Mouse (Mus musculus) intestine, embryonic 15.5 days (tissue): ENCODE data around the gene Ckap2l. TPM values are rescaled to one million over a fixed set of nuclear protein-coding genes. Genes with fewer than 3 reads are reported as not detected.

ENCODE experiments used
- ATAC-seq: fragments of 200-750 bp; cut with Nextera tagmentation; 2 replicates; pipeline ENCODE4 v1.8.0; 2017; ENCODE audit warnings: moderate TSS enrichment, moderate library complexity
- H3K27ac ChIP-seq: fragments of 300-500 bp; sonication (generic); 2 replicates; pipeline ENCODE4 v1.5.1; 2015; ENCODE audit warnings: mild to moderate bottlenecking, inconsistent platforms
- H3K27me3 ChIP-seq: fragments of 300-500 bp; sonication (generic); replicated peaks from 2 replicates; pipeline ENCODE4 v1.6.1; 2015; ENCODE audit warnings: inconsistent platforms
- H3K36me3 ChIP-seq: fragments of 300-500 bp; sonication (generic); 2 replicates; pipeline ENCODE4 v1.6.1; 2015; ENCODE audit warnings: inconsistent platforms
- H3K4me1 ChIP-seq: fragments of 300-500 bp; sonication (generic); replicated peaks from 2 replicates; pipeline ENCODE4 v1.6.1; 2015; ENCODE audit warnings: inconsistent platforms
- H3K4me2 ChIP-seq: fragments of 300-500 bp; sonication (generic); replicated peaks from 2 replicates; pipeline ENCODE4 v1.6.1; 2015; ENCODE audit warnings: mild to moderate bottlenecking, inconsistent platforms
- H3K4me3 ChIP-seq: fragments of 300-500 bp; sonication (generic); replicated peaks from 2 replicates; pipeline ENCODE4 v1.5.1; 2015; ENCODE audit warnings: inconsistent platforms
- H3K9ac ChIP-seq: fragments of 300-500 bp; sonication (generic); 2 replicates; pipeline ENCODE4 v1.6.1; 2015; ENCODE audit warnings: inconsistent platforms
- H3K9me3 ChIP-seq: fragments of 300-500 bp; sonication (generic); 2 replicates; pipeline ENCODE4 v1.6.1; 2016; ENCODE audit warnings: inconsistent platforms
- WGBS: fragments of 180-500 bp; shearing (Covaris S2); methylation state at CpG from one replicate; pipeline ENCODE4 v1.1.7; 2015; 5-methylcytosine and 5-hydroxymethylcytosine counted together
- polyA plus RNA-seq: library from polyadenylated mRNA; unstranded; fragments of >200 nt; fragmentation: Nextera tagmentation; extraction: Ambion mirVana; gene quantifications from 2 replicates; pipeline ENCODE4 v1.2.1, GENCODE M21; 2015

Gene Ckap2l
- polyA plus RNA-seq, 1 experiment from 2014 or later = 35.8 TPM

DNA sequence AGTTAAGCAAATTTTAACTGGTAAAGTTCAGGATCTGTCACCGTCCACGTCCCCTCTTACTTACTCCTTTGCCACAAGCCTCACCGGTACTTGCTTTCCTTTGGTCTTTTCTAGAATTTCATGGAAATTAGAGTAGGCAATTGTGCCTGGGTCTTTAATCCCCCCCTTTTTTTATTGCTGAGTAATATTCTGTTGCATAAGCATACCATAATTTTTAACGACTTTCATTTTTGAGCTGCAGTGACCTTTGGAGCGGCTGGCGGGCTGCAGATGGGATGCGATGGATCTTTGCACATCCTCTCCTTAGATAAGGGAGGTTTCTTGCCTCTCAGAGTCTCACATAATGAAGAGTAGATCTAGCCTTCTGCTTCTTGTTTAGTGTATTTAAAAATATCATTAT, 67.7 kb downstream of the Ckap2l start:
- Histone ChIP-seq H3K27me3 (no peaks in the 10 kb centered on the region), H3K9ac (no peak overlapping the region), H3K4me3 (no peak overlapping the region), H3K36me3 (no peaks in the 10 kb centered on the region), H3K9me3 (no peaks in the 10 kb centered on the region), H3K4me2 (no peak overlapping the region), H3K4me1 (0 out of 2 replicates have a peak, but pooled peaks cover 3% of the 10 kb centered on the region), H3K27ac (no peak overlapping the region)
- WGBS = 77% methylated on average over 7 of the region's 7 CpGs
- ATAC-seq = no peak

- Histone ChIP-seq H3K4me2 (no peak overlapping the region), H3K9ac (no peak overlapping the region), H3K27ac (no peak overlapping the region), H3K4me3 (no peak overlapping the region), H3K9me3 (no peaks in the 10 kb centered on the region), H3K27me3 (no peaks in the 10 kb centered on the region), H3K4me1 (0 out of 2 replicates have a peak, but pooled peaks cover 3% of the 10 kb centered on the region), H3K36me3 (no peaks in the 10 kb centered on the region)
- ATAC-seq = no peak
- WGBS = 86% methylated on average over 4 of the region's 4 CpGs
These were observed 68.4 kb downstream of the Ckap2l start for GRCm38 (mm10) chr2:129228571-129228970.

- Histone ChIP-seq H3K27me3 (no peaks in the 10 kb centered on the region), H3K4me2 (no peak overlapping the region), H3K27ac (no peak overlapping the region), H3K36me3 (no peaks in the 10 kb centered on the region), H3K4me1 (0 out of 2 replicates have a peak, but pooled peaks cover 2% of the 10 kb centered on the region), H3K9me3 (no peaks in the 10 kb centered on the region), H3K9ac (no peak overlapping the region), H3K4me3 (no peak overlapping the region)
- ATAC-seq = peak; percentile 55; the same call in 1 of the 2 replicates
- 69% methylated on average over 6 of the region's 7 CpGs for WGBS
These were observed 69.3 kb downstream of the Ckap2l start for GRCm38 (mm10) chr2:129227709-129228108.

GRCm38 (mm10) chr2:129227011-129227529, 69.9 kb downstream of the Ckap2l start:
- Histone ChIP-seq H3K27ac (no peak overlapping the region), H3K9me3 (no peaks in the 10 kb centered on the region), H3K4me3 (no peak overlapping the region), H3K9ac (no peak overlapping the region), H3K4me1 (no peaks in the 10 kb centered on the region), H3K27me3 (no peaks in the 10 kb centered on the region), H3K36me3 (no peaks in the 10 kb centered on the region), H3K4me2 (no peak overlapping the region)
- no peak for ATAC-seq
- 81% methylated on average over 7 of the region's 7 CpGs for WGBS

- Histone ChIP-seq H3K36me3 (no peaks in the 10 kb centered on the region), H3K4me2 (no peak overlapping the region), H3K27ac (no peak overlapping the region), H3K4me1 (no peaks in the 10 kb centered on the region), H3K9me3 (no peaks in the 10 kb centered on the region), H3K27me3 (no peaks in the 10 kb centered on the region), H3K9ac (no peak overlapping the region), H3K4me3 (no peak overlapping the region)
- ATAC-seq = peak; percentile 69
- WGBS = 64% methylated on average over 11 of the region's 11 CpGs
These were observed 70.6 kb downstream of the Ckap2l start for GRCm38 (mm10) chr2:129226296-129226851.

DNA sequence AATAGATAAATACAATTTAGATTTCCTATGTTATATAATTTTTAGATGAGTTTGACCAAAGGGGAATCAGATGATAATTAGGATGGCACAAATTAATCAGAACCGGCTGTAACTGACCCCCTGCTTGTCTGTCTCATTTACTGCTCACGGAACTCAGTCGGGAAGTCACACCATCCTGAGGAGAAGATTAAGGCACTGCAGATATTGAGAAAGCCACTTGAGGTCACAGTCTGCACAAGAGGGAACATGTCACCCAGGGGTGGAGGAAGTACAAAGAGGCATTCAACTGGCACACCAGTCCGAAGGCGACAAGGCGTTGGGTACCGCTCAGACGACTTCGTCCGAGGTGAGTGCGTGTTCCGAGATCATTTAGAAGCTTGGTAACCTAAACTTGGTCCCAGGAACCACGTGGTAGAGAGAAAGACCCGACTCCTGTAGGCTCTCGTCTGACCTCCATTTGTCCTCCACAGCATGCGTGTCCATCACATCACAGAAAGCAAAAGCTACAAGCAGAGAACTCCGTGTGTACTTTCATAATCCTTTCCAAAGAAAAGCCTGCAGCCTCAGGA, 71.7 kb downstream of the Ckap2l start:
- no peaks in the 10 kb centered on the region for H3K36me3 ChIP-seq
- H3K9ac ChIP-seq = no peak overlapping the region
- H3K4me1 ChIP-seq = no peaks in the 10 kb centered on the region
- H3K4me3 ChIP-seq = no peak overlapping the region
- no peaks in the 10 kb centered on the region for H3K27me3 ChIP-seq
- no peak overlapping the region for H3K4me2 ChIP-seq
- no peaks in the 10 kb centered on the region for H3K9me3 ChIP-seq
- WGBS = 90% methylated on average over 17 of the region's 17 CpGs
- H3K27ac ChIP-seq = no peak overlapping the region
- ATAC-seq = no peak

DNA sequence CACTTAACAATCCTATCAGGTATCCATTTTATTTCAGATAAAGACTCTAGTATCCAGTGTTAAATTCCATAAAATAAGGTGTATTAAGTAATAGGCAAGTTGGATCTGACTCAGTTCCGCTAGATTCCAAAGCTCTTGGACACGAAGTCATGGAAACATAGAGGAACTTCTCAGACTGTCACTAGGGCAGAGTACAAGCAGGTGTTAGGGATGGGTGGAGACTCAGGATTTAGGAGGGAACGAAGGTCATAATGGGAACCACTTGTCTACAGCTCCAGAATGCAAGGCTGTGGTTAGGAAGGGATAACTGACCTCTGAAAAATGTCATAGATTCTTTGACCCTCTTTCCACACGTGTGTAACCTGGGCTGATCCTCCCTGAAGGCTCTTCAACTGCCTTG, 72.8 kb downstream of the Ckap2l start:
- H3K4me1 ChIP-seq = no peaks in the 10 kb centered on the region
- no peaks in the 10 kb centered on the region for H3K9me3 ChIP-seq
- H3K4me2 ChIP-seq = no peak overlapping the region
- H3K9ac ChIP-seq = no peak overlapping the region
- H3K36me3 ChIP-seq = no peaks in the 10 kb centered on the region
- H3K27ac ChIP-seq = no peak overlapping the region
- H3K27me3 ChIP-seq = no peaks in the 10 kb centered on the region
- peak; percentile 42; the same call in 1 of the 2 replicates for ATAC-seq
- 69% methylated on average over 4 of the region's 4 CpGs for WGBS
- H3K4me3 ChIP-seq = no peak overlapping the region

DNA sequence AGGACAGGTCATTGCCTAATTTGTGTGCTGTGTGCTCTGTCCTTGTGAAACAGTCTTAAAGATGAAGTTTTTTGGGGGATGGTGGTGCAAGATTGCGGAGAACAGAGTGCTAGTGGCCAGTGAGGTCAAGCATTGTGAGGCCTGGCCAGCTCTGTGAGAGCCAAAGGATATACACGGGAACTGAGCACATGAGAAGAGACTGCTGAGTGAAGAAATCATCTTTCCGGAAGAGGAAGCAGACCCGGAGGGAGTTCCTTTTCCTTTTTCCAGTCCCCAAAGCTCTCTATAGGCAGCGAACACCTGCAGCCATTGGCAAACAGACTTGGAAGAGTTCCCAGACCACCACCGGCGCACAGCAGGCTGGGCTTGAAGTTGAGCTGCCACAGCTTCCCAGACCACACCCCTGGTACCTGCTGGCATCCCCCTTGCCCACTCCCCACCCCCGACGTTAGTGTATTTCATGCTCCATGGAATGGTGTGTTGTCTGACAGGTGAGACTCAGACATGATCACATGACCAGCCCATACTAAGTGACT, 75.8 kb downstream of the Ckap2l start:
- no peak overlapping the region for H3K27ac ChIP-seq
- H3K36me3 ChIP-seq = no peaks in the 10 kb centered on the region
- no peak for ATAC-seq
- H3K4me2 ChIP-seq = no peak overlapping the region
- no peaks in the 10 kb centered on the region for H3K4me1 ChIP-seq
- no peaks in the 10 kb centered on the region for H3K9me3 ChIP-seq
- H3K9ac ChIP-seq = no peak overlapping the region
- 78% methylated on average over 9 of the region's 9 CpGs for WGBS
- H3K27me3 ChIP-seq = no peaks in the 10 kb centered on the region
- no peak overlapping the region for H3K4me3 ChIP-seq

- Histone ChIP-seq H3K9me3 (no peaks in the 10 kb centered on the region), H3K27me3 (no peaks in the 10 kb centered on the region), H3K4me1 (no peaks in the 10 kb centered on the region), H3K36me3 (no peaks in the 10 kb centered on the region), H3K9ac (no peak overlapping the region), H3K4me3 (no peak overlapping the region), H3K4me2 (no peak overlapping the region), H3K27ac (no peak overlapping the region)
- WGBS = 85% methylated on average over 4 of the region's 4 CpGs
- ATAC-seq = no peak
These were observed 78.4 kb downstream of the Ckap2l start for GRCm38 (mm10) chr2:129218537-129219105.

Other genes with a start within 250 kb of the Ckap2l start
- gene Vinac1, start 249.0 kb downstream of the Ckap2l start, polyA plus RNA-seq = 0.04 and 0.09 TPM in 2 replicates
- gene Ttl, start 231.3 kb downstream of the Ckap2l start, polyA plus RNA-seq = 10.6 TPM in 2 replicates
- gene Polr1b, start 196.2 kb downstream of the Ckap2l start, polyA plus RNA-seq = 28.6 and 29.0 TPM in 2 replicates
- 24.5 and 25.6 TPM in 2 replicates for gene Chchd5, start 167.5 kb downstream of the Ckap2l start, polyA plus RNA-seq
- 33.6 and 35.4 TPM in 2 replicates for gene Slc20a1, start 98.4 kb downstream of the Ckap2l start, polyA plus RNA-seq
- gene Il1a, start 12.8 kb upstream of the Ckap2l start, polyA plus RNA-seq = 0.40 and 0.68 TPM in 2 replicates
- gene Il1b, start 73.9 kb upstream of the Ckap2l start, polyA plus RNA-seq = 0.16 and 0.38 TPM in 2 replicates
- gene F830045P16Rik, start 239.4 kb upstream of the Ckap2l start, polyA plus RNA-seq = not detected in 2 replicates